Mouse (Mus musculus): ENCODE data around the gene Sp2. TPM values are rescaled to one million over a fixed set of nuclear protein-coding genes. Genes with fewer than 3 reads are reported as not detected.

Sp2 gene
- polyA plus RNA-seq, 1 experiment from 2014 or later: 29.7 TPM

- Histone ChIP-seq H3K4me1 (no peaks in the 10 kb centered on the region), H3K4me3 (no peak overlapping the region), H3K27me3 (ENCODE audit: poor library complexity, severe bottlenecking) (no peaks in the 10 kb centered on the region), H3K9me3 (no peaks in the 10 kb centered on the region), H3K27ac (no peak overlapping the region), H3K36me3 (replicated peaks) (peaks cover 97% of the 10 kb centered on the region)
- DNase-seq (ENCODE audit: extremely low spot score, low spot score): no peak
- 93% methylated on average over 10 of the region's 10 CpGs for WGBS
These were observed 25.5 kb downstream of the Sp2 start for GRCm38 (mm10) chr11:96957061-96957805.

GRCm38 (mm10) chr11:96956009-96956724, 26.6 kb downstream of the Sp2 start:
- Histone ChIP-seq H3K4me3 (no peak overlapping the region), H3K27me3 (ENCODE audit: poor library complexity, severe bottlenecking) (no peaks in the 10 kb centered on the region), H3K27ac (no peak overlapping the region), H3K36me3 (replicated peaks) (peaks cover 97% of the 10 kb centered on the region), H3K4me1 (no peaks in the 10 kb centered on the region), H3K9me3 (no peaks in the 10 kb centered on the region)
- DNase-seq (ENCODE audit: extremely low spot score, low spot score): no peak
- WGBS: 60% methylated on average over 20 of the region's 20 CpGs

GRCm38 (mm10) chr11:96955094-96955493, 27.7 kb downstream of the Sp2 start:
- DNase-seq (ENCODE audit: extremely low spot score, low spot score): no peak
- Histone ChIP-seq H3K36me3 (replicated peaks) (peaks cover 97% of the 10 kb centered on the region), H3K4me3 (no peak overlapping the region), H3K4me1 (no peaks in the 10 kb centered on the region), H3K9me3 (no peaks in the 10 kb centered on the region), H3K27ac (no peak overlapping the region), H3K27me3 (ENCODE audit: poor library complexity, severe bottlenecking) (no peaks in the 10 kb centered on the region)
- WGBS: 92% methylated on average over 4 of the region's 4 CpGs

GRCm38 (mm10) chr11:96952896-96953295, 29.9 kb downstream of the Sp2 start:
- peaks cover 95% of the 10 kb centered on the region for H3K36me3 ChIP-seq (replicated peaks)
- no peak overlapping the region for H3K4me3 ChIP-seq
- H3K27me3 ChIP-seq (ENCODE audit: poor library complexity, severe bottlenecking): no peaks in the 10 kb centered on the region
- no peaks in the 10 kb centered on the region for H3K4me1 ChIP-seq
- WGBS: 82% methylated on average over 6 of the region's 6 CpGs
- DNase-seq (ENCODE audit: extremely low spot score, low spot score): no peak
- H3K9me3 ChIP-seq: no peaks in the 10 kb centered on the region
- H3K27ac ChIP-seq: no peak overlapping the region

- Histone ChIP-seq H3K36me3 (replicated peaks) (peaks cover 91% of the 10 kb centered on the region), H3K27ac (no peak overlapping the region), H3K9me3 (no peaks in the 10 kb centered on the region), H3K4me1 (no peaks in the 10 kb centered on the region), H3K4me3 (no peak overlapping the region), H3K27me3 (ENCODE audit: poor library complexity, severe bottlenecking) (no peaks in the 10 kb centered on the region)
- WGBS: 89% methylated on average over 10 of the region's 10 CpGs
- no peak for DNase-seq (ENCODE audit: extremely low spot score, low spot score)
These were observed 30.3 kb downstream of the Sp2 start for GRCm38 (mm10) chr11:96952426-96952825.

GRCm38 (mm10) chr11:96950767-96951166, 32.0 kb downstream of the Sp2 start:
- Histone ChIP-seq H3K4me3 (no peak overlapping the region), H3K9me3 (no peaks in the 10 kb centered on the region), H3K36me3 (replicated peaks) (peaks cover 74% of the 10 kb centered on the region), H3K27me3 (ENCODE audit: poor library complexity, severe bottlenecking) (no peaks in the 10 kb centered on the region), H3K27ac (no peak overlapping the region), H3K4me1 (peaks cover 9% of the 10 kb centered on the region)
- 100% methylated on average over 3 of the region's 3 CpGs for WGBS
- DNase-seq (ENCODE audit: extremely low spot score, low spot score): no peak

GRCm38 (mm10) chr11:96947849-96948248, 34.9 kb downstream of the Sp2 start:
- H3K4me1 ChIP-seq: peaks cover 30% of the 10 kb centered on the region
- H3K27ac ChIP-seq: no peak overlapping the region
- 91% methylated on average over 4 of the region's 4 CpGs for WGBS
- H3K9me3 ChIP-seq: no peaks in the 10 kb centered on the region
- no peak for DNase-seq (ENCODE audit: extremely low spot score, low spot score)
- H3K27me3 ChIP-seq (ENCODE audit: poor library complexity, severe bottlenecking): peaks cover 11% of the 10 kb centered on the region
- H3K4me3 ChIP-seq: no peak overlapping the region
- H3K36me3 ChIP-seq (replicated peaks): peaks cover 45% of the 10 kb centered on the region

GRCm38 (mm10) chr11:96946498-96946897, 36.3 kb downstream of the Sp2 start:
- DNase-seq (ENCODE audit: extremely low spot score, low spot score): no peak
- peak overlapping the region; percentile 54; the same call in 1 of the 2 replicates for H3K27ac ChIP-seq
- H3K27me3 ChIP-seq (ENCODE audit: poor library complexity, severe bottlenecking): peaks cover 15% of the 10 kb centered on the region
- peaks cover 30% of the 10 kb centered on the region for H3K4me1 ChIP-seq
- 76% methylated on average over 9 of the region's 9 CpGs for WGBS
- peaks cover 31% of the 10 kb centered on the region for H3K36me3 ChIP-seq (replicated peaks)
- peak overlapping the region; percentile 24 for H3K4me3 ChIP-seq
- H3K9me3 ChIP-seq: no peaks in the 10 kb centered on the region

GRCm38 (mm10) chr11:96944844-96945580, 37.7 kb downstream of the Sp2 start:
- 87% methylated on average over 14 of the region's 14 CpGs for WGBS

GRCm38 (mm10) chr11:96943746-96944304, 38.9 kb downstream of the Sp2 start, which contains the start of gene Pnpo:
Gene Pnpo, minus strand, starts transcription at chr11:96943986.
- Histone ChIP-seq H3K4me1 (peaks cover 34% of the 10 kb centered on the region), H3K27me3 (ENCODE audit: poor library complexity, severe bottlenecking) (peaks cover 15% of the 10 kb centered on the region), H3K36me3 (replicated peaks) (peaks cover 5% of the 10 kb centered on the region), H3K9me3 (no peaks in the 10 kb centered on the region), H3K4me3 (peak within 1 kb of the TSS; percentile 59), H3K27ac (peak within 1 kb of the TSS; percentile 79)
- WGBS: under 1% methylated on average over 29 of the region's 29 CpGs
- peak; percentile 91 for DNase-seq (ENCODE audit: extremely low spot score, low spot score)

More at GRCm38 (mm10) chr11:96944844-96945580, 37.7 kb downstream of the Sp2 start:
- Histone ChIP-seq H3K36me3 (replicated peaks) (peaks cover 17% of the 10 kb centered on the region), H3K4me1 (peaks cover 34% of the 10 kb centered on the region), H3K9me3 (no peaks in the 10 kb centered on the region), H3K27ac (peak overlapping the region; percentile 79), H3K4me3 (peak overlapping the region; percentile 59), H3K27me3 (ENCODE audit: poor library complexity, severe bottlenecking) (peaks cover 15% of the 10 kb centered on the region)
- DNase-seq (ENCODE audit: extremely low spot score, low spot score): no peak

GRCm38 (mm10) chr11:96941989-96942590, 40.7 kb downstream of the Sp2 start:
- H3K4me1 ChIP-seq: peaks cover 38% of the 10 kb centered on the region
- no peak for DNase-seq (ENCODE audit: extremely low spot score, low spot score)
- H3K9me3 ChIP-seq: no peaks in the 10 kb centered on the region
- 0 out of 2 replicates have a peak overlapping the region, but pooled peaks have one; percentile 14 for H3K4me3 ChIP-seq
- H3K27ac ChIP-seq: no peak overlapping the region
- peaks cover 15% of the 10 kb centered on the region for H3K27me3 ChIP-seq (ENCODE audit: poor library complexity, severe bottlenecking)
- WGBS: 86% methylated on average over 6 of the region's 6 CpGs
- no peaks in the 10 kb centered on the region; the same call in none of the 2 replicates for H3K36me3 ChIP-seq (replicated peaks)
